Mouse (Mus musculus): ENCODE measurements around the gene Amhr2.

GRCm38 (mm10) chr15:102405489-102406195 lies 39.5 kb upstream of the Amhr2 start, which contains the start of gene Sp1:
- peak; percentile 99 for TF ChIP-seq POLR2A (IDR thresholded peaks at IDR 0.05; ENCODE audit: low read depth, low read length)
- no peak for TF ChIP-seq CTCF (IDR thresholded peaks at IDR 0.05; ENCODE audit: extremely low read depth, insufficient read depth, insufficient read length, insufficient replicate concordance)
